Mouse (Mus musculus) erythroid progenitor cell, adult 5-6 weeks (primary cell): ENCODE measurements around the gene 1500009L16Rik. TPM values are rescaled to one million over a fixed set of nuclear protein-coding genes. Genes with fewer than 3 reads are reported as not detected.

Source experiments
- total RNA-seq, 2 experiments: library from RNA; stranded (forward) in 1 of 2; stranded (reverse) in 1 of 2; fragments of 150-400 nt in 1 of 2; fragments of 186-747, 209-891 nt in 1 of 2; gene quantifications; 2 replicates each; pipeline versions ENCODE4 v1.2.3 to v1.2.4; 2015 to 2017; ENCODE audit warnings: low replicate concordance in 2 of 2

The 1500009L16Rik gene
- total RNA-seq, 2 experiments from 2014 or later: not detected

Other genes starting within 250 kb of the 1500009L16Rik start
- not detected in 2 replicates for gene Aldh1l2, start 188.7 kb upstream of the 1500009L16Rik start, total RNA-seq (2015; ENCODE audit: low replicate concordance)
- gene Aldh1l2, start 188.7 kb upstream of the 1500009L16Rik start, total RNA-seq (2017; ENCODE audit: low replicate concordance): not detected in 2 replicates
- 4.2 and 9.4 TPM in 2 replicates for gene Washc4, start 179.1 kb upstream of the 1500009L16Rik start, total RNA-seq (2015; ENCODE audit: low replicate concordance)
- 5.4 and 10.3 TPM in 2 replicates for gene Washc4, start 179.1 kb upstream of the 1500009L16Rik start, total RNA-seq (2017; ENCODE audit: low replicate concordance)
- gene Appl2, start 74.1 kb upstream of the 1500009L16Rik start, total RNA-seq (2015; ENCODE audit: low replicate concordance): 5.8 and 16.3 TPM in 2 replicates
- 7.3 and 11.4 TPM in 2 replicates for gene Appl2, start 74.1 kb upstream of the 1500009L16Rik start, total RNA-seq (2017; ENCODE audit: low replicate concordance)